Mouse (Mus musculus): ENCODE measurements around the gene Olfr1463. TPM values are rescaled to one million over a fixed set of nuclear protein-coding genes. Genes with fewer than 3 reads are reported as not detected.

Gene Olfr1463
- not detected for polyA plus RNA-seq (2014; fragmentation: Illumina TruSeq; extraction: RNeasy Lipid Tissue Mini Kit (QIAGEN cat#74804); ENCODE audit: low read depth, low replicate concordance)

GRCm38 (mm10) chr19:13231028-13231427, at the start of gene Olfr1463:
Gene Olfr1463, plus strand, starts transcription at chr19:13231328.

GRCm38 (mm10) chr19:13185434-13185833, 45.7 kb upstream of the Olfr1463 start, which contains the start of gene Olfr1462:
Gene Olfr1462, plus strand, starts transcription at chr19:13185734.

Other genes with a start within 250 kb of the Olfr1463 start
- gene Olfr1451, start 236.3 kb upstream of the Olfr1463 start, polyA plus RNA-seq (2014; fragmentation: Illumina TruSeq; extraction: RNeasy Lipid Tissue Mini Kit (QIAGEN cat#74804); ENCODE audit: low read depth, low replicate concordance): not detected
- gene Olfr1453, start 203.0 kb upstream of the Olfr1463 start, polyA plus RNA-seq (2014; fragmentation: Illumina TruSeq; extraction: RNeasy Lipid Tissue Mini Kit (QIAGEN cat#74804); ENCODE audit: low read depth, low replicate concordance): not detected
- gene Olfr1454, start 170.7 kb upstream of the Olfr1463 start, polyA plus RNA-seq (2014; fragmentation: Illumina TruSeq; extraction: RNeasy Lipid Tissue Mini Kit (QIAGEN cat#74804); ENCODE audit: low read depth, low replicate concordance): not detected
- gene Olfr1457, start 133.4 kb upstream of the Olfr1463 start, polyA plus RNA-seq (2014; fragmentation: Illumina TruSeq; extraction: RNeasy Lipid Tissue Mini Kit (QIAGEN cat#74804); ENCODE audit: low read depth, low replicate concordance): not detected
- gene Olfr1458, start 124.6 kb upstream of the Olfr1463 start, polyA plus RNA-seq (2014; fragmentation: Illumina TruSeq; extraction: RNeasy Lipid Tissue Mini Kit (QIAGEN cat#74804); ENCODE audit: low read depth, low replicate concordance): not detected
- not detected for gene Olfr1459, start 81.8 kb upstream of the Olfr1463 start, polyA plus RNA-seq (2014; fragmentation: Illumina TruSeq; extraction: RNeasy Lipid Tissue Mini Kit (QIAGEN cat#74804); ENCODE audit: low read depth, low replicate concordance)
- not detected for gene Olfr1461, start 68.3 kb upstream of the Olfr1463 start, polyA plus RNA-seq (2014; fragmentation: Illumina TruSeq; extraction: RNeasy Lipid Tissue Mini Kit (QIAGEN cat#74804); ENCODE audit: low read depth, low replicate concordance)
- gene Olfr1462, start 45.6 kb upstream of the Olfr1463 start, polyA plus RNA-seq (2014; fragmentation: Illumina TruSeq; extraction: RNeasy Lipid Tissue Mini Kit (QIAGEN cat#74804); ENCODE audit: low read depth, low replicate concordance): not detected
- gene Olfr1465, start 84.2 kb downstream of the Olfr1463 start, polyA plus RNA-seq (2014; fragmentation: Illumina TruSeq; extraction: RNeasy Lipid Tissue Mini Kit (QIAGEN cat#74804); ENCODE audit: low read depth, low replicate concordance): not detected
- gene Olfr1466, start 107.5 kb downstream of the Olfr1463 start, polyA plus RNA-seq (2014; fragmentation: Illumina TruSeq; extraction: RNeasy Lipid Tissue Mini Kit (QIAGEN cat#74804); ENCODE audit: low read depth, low replicate concordance): not detected
- gene Olfr1467, start 130.9 kb downstream of the Olfr1463 start, polyA plus RNA-seq (2014; fragmentation: Illumina TruSeq; extraction: RNeasy Lipid Tissue Mini Kit (QIAGEN cat#74804); ENCODE audit: low read depth, low replicate concordance): not detected
- not detected for gene Olfr1469, start 176.5 kb downstream of the Olfr1463 start, polyA plus RNA-seq (2014; fragmentation: Illumina TruSeq; extraction: RNeasy Lipid Tissue Mini Kit (QIAGEN cat#74804); ENCODE audit: low read depth, low replicate concordance)
- gene Olfr1471, start 212.1 kb downstream of the Olfr1463 start, polyA plus RNA-seq (2014; fragmentation: Illumina TruSeq; extraction: RNeasy Lipid Tissue Mini Kit (QIAGEN cat#74804); ENCODE audit: low read depth, low replicate concordance): not detected
- gene Olfr1472, start 224.8 kb downstream of the Olfr1463 start, polyA plus RNA-seq (2014; fragmentation: Illumina TruSeq; extraction: RNeasy Lipid Tissue Mini Kit (QIAGEN cat#74804); ENCODE audit: low read depth, low replicate concordance): not detected
- gene Olfr1474, start 238.2 kb downstream of the Olfr1463 start, polyA plus RNA-seq (2014; fragmentation: Illumina TruSeq; extraction: RNeasy Lipid Tissue Mini Kit (QIAGEN cat#74804); ENCODE audit: low read depth, low replicate concordance): not detected
- not detected for gene Olfr1475, start 248.9 kb downstream of the Olfr1463 start, polyA plus RNA-seq (2014; fragmentation: Illumina TruSeq; extraction: RNeasy Lipid Tissue Mini Kit (QIAGEN cat#74804); ENCODE audit: low read depth, low replicate concordance)

Measured in kidney, adult 10 weeks (tissue).